Mouse (Mus musculus) liver, postnatal 0 days (tissue): ENCODE results near the gene Coro1c. TPM values are rescaled to one million over a fixed set of nuclear protein-coding genes. Genes with fewer than 3 reads are reported as not detected.

Source experiments
- ATAC-seq: fragments of 200-750 bp; cut with Nextera tagmentation; 2 replicates; pipeline ENCODE4 v1.8.0; 2017; ENCODE audit warnings: mild to moderate bottlenecking, moderate library complexity
- DNase-seq: peaks from one replicate; pipeline ENCODE4 v3.0.0-alpha.2; 2016
- H3K27ac ChIP-seq: fragments of 300-500 bp; sonication (generic); 2 replicates; pipeline ENCODE4 v1.5.1; 2014; ENCODE audit warnings: antibody characterized with exemption, moderate library complexity, mild to moderate bottlenecking, low read depth
- H3K27me3 ChIP-seq: fragments of 300-500 bp; sonication (generic); 2 replicates; pipeline ENCODE4 v1.6.1; 2014; ENCODE audit warnings: low read length, control low read depth, mixed read lengths; ENCODE audit not compliant: insufficient read depth
- H3K36me3 ChIP-seq: fragments of 300-500 bp; sonication (generic); replicated peaks from 2 replicates; pipeline ENCODE4 v1.6.1; 2014; ENCODE audit warnings: mild to moderate bottlenecking, control low read depth, low read length, moderate library complexity, mixed read lengths; ENCODE audit not compliant: insufficient read depth
- H3K4me1 ChIP-seq: fragments of 300-500 bp; sonication (generic); 2 replicates; pipeline ENCODE4 v1.6.1; 2014; ENCODE audit warnings: antibody characterized with exemption, mild to moderate bottlenecking, control low read depth; ENCODE audit not compliant: insufficient read depth
- H3K4me2 ChIP-seq: fragments of 300-500 bp; sonication (generic); 2 replicates; pipeline ENCODE4 v1.6.1; 2014; ENCODE audit warnings: low read depth, mild to moderate bottlenecking, low read length, moderate library complexity, mixed read lengths
- H3K4me3 ChIP-seq: fragments of 300-500 bp; sonication (generic); 2 replicates; pipeline ENCODE4 v1.5.1; 2014; ENCODE audit warnings: low read depth, low read length
- H3K9ac ChIP-seq: fragments of 300-500 bp; sonication (generic); replicated peaks from 2 replicates; pipeline ENCODE4 v1.6.1; 2014; ENCODE audit warnings: mild to moderate bottlenecking, moderate library complexity
- H3K9me3 ChIP-seq: fragments of 300-500 bp; sonication (generic); 2 replicates; pipeline ENCODE4 v1.6.1; 2016; ENCODE audit warnings: mild to moderate bottlenecking, control low read depth, low read length, mixed read lengths
- CTCF ChIP-seq: sonication (generic); IDR thresholded peaks from 2 replicates; pipeline ENCODE4 v1.5.1; 2016; ENCODE audit warnings: antibody characterized with exemption, low read depth
- EP300 ChIP-seq: IDR thresholded peaks from 2 replicates; pipeline ENCODE4 v1.6.1; 2016; ENCODE audit warnings: antibody characterized with exemption, low read depth, mild to moderate bottlenecking
- WGBS: fragments of 180-500 bp; shearing (Covaris S2); extraction: QIAGEN DNeasy Blood & Tissue Kit; methylation state at CpG from one replicate; pipeline ENCODE4 v1.1.7; 2014; ENCODE audit not compliant: insufficient replicate concordance; 5-methylcytosine and 5-hydroxymethylcytosine counted together
- polyA plus RNA-seq: library from polyadenylated mRNA; unstranded; fragments of >200 nt; fragmentation: Nextera tagmentation; extraction: Ambion mirVana; gene quantifications from 2 replicates; pipeline ENCODE4 v1.2.1, GENCODE M21; 2015

The Coro1c gene
- polyA plus RNA-seq, 1 experiment from 2014 or later: 27.6 TPM

DNA sequence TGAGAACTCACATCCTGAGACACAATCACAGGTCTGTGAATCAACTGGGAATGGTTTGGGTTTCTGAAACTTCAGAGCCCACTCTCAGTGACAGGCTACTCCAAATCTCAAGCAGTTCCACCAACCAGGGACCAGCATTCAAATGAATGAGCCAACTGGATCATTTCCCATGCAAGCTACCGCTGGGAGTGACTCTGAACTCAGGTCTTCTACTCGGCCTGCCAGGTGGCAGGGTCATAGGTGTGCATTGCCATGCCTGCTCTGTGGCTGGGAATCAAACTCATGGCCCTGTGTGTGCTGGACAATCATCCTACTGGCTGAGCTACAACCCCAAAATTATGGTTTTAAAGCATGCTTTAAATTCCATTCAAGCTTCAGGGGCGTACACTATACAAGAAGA lies 31.0 kb downstream of the Coro1c start:
- TF ChIP-seq EP300: no peak
- TF ChIP-seq CTCF: no peak
- Histone ChIP-seq H3K27me3 (no peaks in the 10 kb centered on the region), H3K36me3 (peaks cover 30% of the 10 kb centered on the region), H3K9ac (no peak overlapping the region), H3K4me2 (no peak overlapping the region), H3K4me3 (no peak overlapping the region), H3K27ac (no peak overlapping the region), H3K4me1 (peaks cover 9% of the 10 kb centered on the region), H3K9me3 (no peaks in the 10 kb centered on the region)
- ATAC-seq: no peak
- WGBS: 74% methylated on average over 3 of the region's 3 CpGs
- DNase-seq: no peak

DNA sequence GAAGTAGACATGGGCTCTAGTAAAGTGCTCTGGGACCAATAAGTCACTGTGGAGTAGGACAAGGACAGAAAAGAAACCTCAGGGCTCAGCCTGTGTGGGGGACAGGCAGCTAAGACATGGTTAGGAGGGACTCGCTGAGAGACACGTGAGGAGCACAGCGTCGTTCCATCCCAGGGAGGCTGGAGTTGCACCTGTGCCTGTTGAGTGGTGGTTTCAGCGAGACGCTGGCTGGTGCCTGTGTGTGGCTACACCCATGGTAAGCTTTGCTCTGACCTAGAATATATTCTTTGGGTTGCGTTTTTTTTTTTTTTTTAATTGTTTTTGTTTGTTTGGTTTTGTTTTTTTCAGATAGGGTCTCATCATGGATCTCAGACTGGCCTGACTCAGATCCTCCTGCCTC lies 32.4 kb downstream of the Coro1c start:
- Histone ChIP-seq H3K4me2 (no peak overlapping the region), H3K27me3 (no peaks in the 10 kb centered on the region), H3K4me1 (peaks cover 19% of the 10 kb centered on the region), H3K27ac (no peak overlapping the region), H3K9ac (no peak overlapping the region), H3K36me3 (peaks cover 25% of the 10 kb centered on the region), H3K4me3 (no peak overlapping the region), H3K9me3 (no peaks in the 10 kb centered on the region)
- no peak for TF ChIP-seq EP300
- no peak for TF ChIP-seq CTCF
- WGBS: 91% methylated on average over 7 of the region's 7 CpGs
- ATAC-seq: no peak
- no peak for DNase-seq

DNA sequence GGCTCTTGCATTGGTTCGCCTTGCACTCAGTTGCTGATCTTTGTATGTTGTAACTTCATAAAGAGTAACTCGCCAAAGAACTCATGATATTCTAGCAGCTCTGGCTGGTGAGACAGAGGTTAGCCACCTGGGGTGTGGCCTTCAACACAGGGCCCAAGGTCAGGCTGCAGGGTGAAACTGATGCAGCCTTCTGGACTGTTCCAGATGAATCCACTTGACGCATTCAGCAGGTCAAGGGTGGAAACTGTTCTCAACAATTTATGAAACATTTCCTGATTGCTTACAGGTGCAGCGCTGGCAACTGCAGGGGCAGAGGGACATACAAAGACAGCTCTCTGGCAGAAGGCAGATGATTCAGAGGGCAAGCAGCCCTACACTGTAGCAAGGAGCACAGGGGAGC lies 32.9 kb downstream of the Coro1c start:
- Histone ChIP-seq H3K4me3 (no peak overlapping the region), H3K4me2 (no peak overlapping the region), H3K27ac (no peak overlapping the region), H3K9me3 (no peaks in the 10 kb centered on the region), H3K4me1 (peaks cover 24% of the 10 kb centered on the region), H3K36me3 (peaks cover 21% of the 10 kb centered on the region), H3K27me3 (no peaks in the 10 kb centered on the region), H3K9ac (no peak overlapping the region)
- ATAC-seq: no peak
- no peak for TF ChIP-seq EP300
- TF ChIP-seq CTCF: no peak
- no peak for DNase-seq
- WGBS: 80% methylated on average over 4 of the region's 4 CpGs

DNA sequence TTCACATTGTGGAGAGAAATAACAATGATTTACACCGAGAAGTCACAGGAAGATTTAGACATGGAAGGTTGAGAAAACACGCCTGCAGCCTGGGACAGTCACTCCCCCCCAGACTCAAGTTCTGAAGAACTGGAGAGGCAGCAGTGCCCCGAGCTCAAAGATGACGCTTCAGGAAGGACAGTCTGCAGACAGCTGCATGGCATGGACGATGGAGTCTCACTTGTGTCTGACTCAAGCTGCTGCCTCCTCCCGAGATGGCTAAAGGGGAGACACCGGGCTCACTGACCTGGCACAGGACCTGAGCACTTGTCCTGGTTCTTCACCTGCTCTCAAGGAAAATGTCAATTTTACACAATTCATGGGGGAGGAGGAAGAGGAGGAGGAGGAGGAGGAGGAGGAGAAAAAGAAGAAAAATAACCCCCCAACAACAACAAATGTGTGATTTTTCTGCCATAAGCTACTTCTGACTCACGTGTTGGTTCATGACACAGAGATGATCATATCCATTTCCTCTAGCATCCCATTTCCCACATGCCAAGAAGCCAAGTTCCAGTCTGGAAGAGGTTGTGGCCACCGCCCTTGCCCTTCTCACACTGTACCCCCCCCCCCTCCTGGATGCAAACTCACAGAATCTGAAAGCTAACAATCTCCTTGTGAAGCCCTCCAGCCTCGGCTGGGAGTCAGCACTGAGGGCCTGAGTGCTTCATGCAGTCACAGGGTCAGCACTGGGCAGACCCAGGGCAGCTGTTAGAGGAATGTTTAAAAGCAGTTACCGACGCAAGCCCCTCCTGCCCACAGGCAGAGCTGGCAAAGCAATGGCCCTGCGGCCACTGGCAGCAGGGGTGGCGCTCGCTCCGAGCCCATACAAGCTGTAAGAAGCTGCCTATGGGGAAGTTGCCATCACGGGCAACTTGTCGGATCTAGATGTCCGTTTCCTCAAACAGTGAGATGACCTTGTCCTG lies 34.2 kb downstream of the Coro1c start:
- TF ChIP-seq CTCF (no peak), EP300 (no peak)
- WGBS: 73% methylated on average over 19 of the region's 19 CpGs
- Histone ChIP-seq H3K4me1 (peaks cover 34% of the 10 kb centered on the region), H3K9me3 (no peaks in the 10 kb centered on the region), H3K27ac (no peak overlapping the region), H3K27me3 (no peaks in the 10 kb centered on the region), H3K4me2 (no peak overlapping the region), H3K9ac (no peak overlapping the region), H3K36me3 (peaks cover 18% of the 10 kb centered on the region), H3K4me3 (no peak overlapping the region)
- no peak for ATAC-seq
- DNase-seq: no peak

DNA sequence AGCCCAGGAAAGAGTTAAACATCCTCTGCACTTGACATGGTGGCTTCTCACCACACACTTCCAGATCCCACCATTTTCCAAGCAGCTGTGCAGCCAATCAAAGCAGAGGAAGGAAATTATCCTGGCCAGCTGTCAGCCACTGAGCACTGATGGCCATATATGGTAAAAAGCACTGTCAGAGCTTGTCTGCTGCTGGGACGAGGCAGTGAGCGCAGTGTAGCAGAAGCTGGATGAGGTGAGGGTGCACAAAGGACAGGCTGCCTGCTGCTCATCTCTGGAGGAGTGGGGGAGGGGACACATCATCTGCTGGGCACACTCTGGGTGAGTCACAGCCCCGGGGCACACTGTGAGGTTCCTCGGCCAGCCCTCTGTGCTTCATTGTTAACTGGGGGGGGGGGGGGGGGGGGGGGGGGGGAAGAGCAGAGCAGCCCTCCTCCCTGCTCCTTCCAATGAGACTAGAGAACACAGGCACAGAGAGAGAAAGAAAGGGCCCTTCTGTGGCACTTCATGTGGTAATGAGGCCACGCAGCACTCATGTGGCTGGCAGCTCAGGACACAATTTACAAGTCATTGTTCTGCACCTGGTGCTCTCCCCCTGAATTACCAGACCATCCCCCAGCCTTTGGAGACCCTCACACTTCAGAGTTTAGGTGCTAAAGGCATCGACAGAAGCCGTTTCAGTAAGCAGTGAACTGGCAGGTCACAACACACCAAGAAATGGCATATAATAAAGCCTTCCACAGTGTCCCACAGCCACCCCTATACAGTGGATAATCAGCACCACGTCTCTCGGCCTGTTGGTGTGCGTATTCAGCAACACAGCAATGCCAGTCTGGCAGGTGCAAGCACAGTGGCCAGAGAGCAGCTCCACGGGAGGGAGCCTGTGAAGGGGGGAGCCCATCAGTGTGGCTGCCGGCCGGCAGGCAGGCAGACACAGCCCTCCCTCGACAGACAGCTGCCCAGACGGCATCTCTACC lies 35.3 kb downstream of the Coro1c start:
- Histone ChIP-seq H3K4me1 (peaks cover 40% of the 10 kb centered on the region), H3K36me3 (peaks cover 14% of the 10 kb centered on the region), H3K27me3 (no peaks in the 10 kb centered on the region), H3K9me3 (no peaks in the 10 kb centered on the region), H3K27ac (peak overlapping the region; percentile 75), H3K4me3 (no peak overlapping the region), H3K4me2 (no peak overlapping the region), H3K9ac (peak overlapping the region; percentile 26; the same call in 1 of the 2 replicates)
- DNase-seq (peak; percentile 52), ATAC-seq (peak; percentile 72)
- TF ChIP-seq CTCF (no peak), EP300 (no peak)
- WGBS: 35% methylated on average over 15 of the region's 15 CpGs
